Mouse (Mus musculus) pancreas, adult 10 weeks (tissue): ENCODE measurements around the gene Igfbp2. TPM values are rescaled to one million over a fixed set of nuclear protein-coding genes. Genes with fewer than 3 reads are reported as not detected.

ENCODE experiments used
- polyA plus RNA-seq: library from polyadenylated mRNA; stranded (reverse); fragments of 350-450 nt; fragmentation: Illumina TruSeq; extraction: RNeasy Lipid Tissue Mini Kit (QIAGEN cat#74804); gene quantifications from one replicate; pipeline ENCODE4 v1.2.3, GENCODE M21; 2015; ENCODE audit warnings: low read depth, low replicate concordance; ENCODE audit not compliant: insufficient read depth

The Igfbp2 gene
- 3.0 TPM for polyA plus RNA-seq

DNA sequence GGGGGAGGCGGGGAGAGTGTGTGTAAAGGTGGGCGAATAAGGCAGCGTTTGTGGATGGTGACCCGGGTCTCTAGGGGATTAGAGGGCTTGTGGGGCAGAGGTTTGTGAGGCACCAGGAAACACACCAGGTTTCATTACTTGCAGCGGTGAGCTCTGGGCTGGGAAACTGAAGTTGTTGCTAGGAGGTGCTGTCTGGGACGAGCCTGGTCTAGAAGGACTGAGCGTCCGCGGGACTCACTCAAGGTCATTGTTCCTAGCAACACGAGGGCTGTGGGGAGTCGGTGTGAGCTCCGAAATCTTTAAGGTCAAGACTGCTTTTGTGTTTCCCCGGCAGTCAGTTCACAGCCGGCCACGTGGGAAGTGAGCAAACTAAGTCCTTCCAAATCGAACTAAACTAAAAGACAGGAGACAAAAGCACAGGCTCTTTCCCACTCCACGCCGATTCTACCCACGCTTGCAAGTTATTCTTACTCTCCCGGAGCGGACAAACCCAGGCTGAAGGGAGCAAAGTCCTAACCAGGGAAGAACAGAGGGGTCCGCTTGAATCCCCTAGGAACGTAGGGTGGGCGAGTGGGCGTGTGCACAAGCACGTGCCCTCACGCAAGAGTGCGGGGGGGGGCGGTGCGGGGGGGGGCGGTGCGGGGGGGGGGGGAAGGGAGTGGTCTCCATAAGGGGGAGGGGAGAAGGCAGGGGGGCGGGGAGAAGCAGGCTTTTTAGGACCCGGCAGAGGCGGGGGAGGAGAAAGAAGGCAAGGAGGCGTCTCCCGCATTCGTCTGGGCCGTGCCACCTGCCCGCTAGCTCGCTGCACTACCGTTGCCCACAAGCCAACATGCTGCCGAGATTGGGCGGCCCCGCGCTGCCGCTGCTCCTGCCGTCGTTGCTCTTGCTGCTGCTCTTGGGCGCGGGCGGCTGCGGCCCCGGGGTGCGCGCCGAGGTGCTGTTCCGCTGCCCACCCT is at the start of gene Igfbp2:
Gene Igfbp2, plus strand, starts transcription at position 753 of the 956 bp plus-strand sequence.

DNA sequence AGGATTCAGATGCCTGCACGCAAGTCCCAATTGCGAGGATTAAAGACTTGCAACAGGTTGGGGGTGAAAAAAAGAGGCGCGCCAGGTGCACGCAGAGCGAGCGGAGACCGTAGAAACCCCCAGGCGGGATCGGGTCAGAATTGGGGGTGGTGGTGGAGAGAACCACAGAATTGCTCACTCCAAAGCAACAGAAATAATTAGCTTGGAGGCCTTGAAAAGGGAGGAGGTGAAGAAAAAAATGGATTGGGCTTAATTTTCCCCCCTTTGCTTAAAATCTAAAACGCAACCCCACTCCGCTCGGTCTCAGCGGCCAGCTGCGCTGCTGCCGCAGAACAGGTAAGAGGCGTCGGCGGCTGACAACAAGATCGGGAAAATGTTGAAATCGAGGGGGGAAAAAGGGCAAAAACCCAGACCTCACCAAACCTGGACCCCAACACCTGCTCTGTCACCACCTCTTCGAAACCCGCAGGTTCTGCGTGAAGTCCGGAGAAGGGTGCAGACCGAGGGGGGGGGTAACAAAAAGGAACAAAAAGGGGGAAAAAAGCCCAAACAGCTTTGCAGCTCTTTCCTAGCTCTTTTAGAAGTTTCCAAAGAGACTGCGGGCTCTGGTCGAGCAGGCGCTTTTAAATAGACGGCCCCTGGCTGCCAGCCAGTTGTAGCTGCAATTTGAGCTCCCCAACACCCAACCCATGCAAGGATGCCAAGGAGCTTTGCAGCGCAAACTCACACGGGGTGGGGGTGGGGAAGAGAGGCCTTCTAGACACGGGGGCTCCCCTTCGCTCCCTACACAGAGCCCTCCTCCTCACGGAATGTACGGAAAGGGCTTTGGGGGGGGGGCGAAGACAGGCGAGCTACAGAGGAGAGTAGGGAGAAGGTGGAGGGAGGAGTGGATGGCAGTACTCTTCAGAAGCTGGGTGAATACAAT is 50.2 kb downstream of the Igfbp2 start, which contains the start of gene Igfbp5:
Gene Igfbp5, minus strand, starts transcription at position 598 of the 925 bp plus-strand sequence.

Other genes starting within 250 kb of the Igfbp2 start
- gene Smarcal1, start 241.3 kb upstream of the Igfbp2 start, polyA plus RNA-seq, result 4.0 TPM
- gene Ankar, start 123.9 kb upstream of the Igfbp2 start, polyA plus RNA-seq, result not detected
- gene Rpl37a, start 113.2 kb upstream of the Igfbp2 start, polyA plus RNA-seq, result 687 TPM
- 107 TPM for gene Igfbp5, start 50.4 kb downstream of the Igfbp2 start, polyA plus RNA-seq
- not detected for gene Tnp1, start 191.4 kb downstream of the Igfbp2 start, polyA plus RNA-seq